14 mouse cellular contexts compared by ENCODE assay signal in genomic region chr2:131510531-131510930, GRCm38 (mm10). TPM values are rescaled to one million over a fixed set of nuclear protein-coding genes. Genes with fewer than 3 reads are reported as not detected.
DNase-seq lines count a peak whose midpoint lies in the region; ATAC-seq and TF ChIP-seq lines count a peak whose summit lies in the region.
"Had no signal": no experiment of that assay in that cellular context is flagged by ENCODE, and none has a peak within 500 bp of the region (broad histone marks: within the 10 kb centered on the region; RNA-seq: fewer than 3 reads in every experiment).

No protein-coding gene starts in this region.

- H3K4me1 ChIP-seq in heart, postnatal 0 days (ENCODE audit: control insufficient read depth, insufficient read depth), result peaks cover 51% of the 10 kb centered on the region
- H3K4me1 ChIP-seq in neural tube, embryonic 15.5 days, result peaks cover 51% of the 10 kb centered on the region

- no peak for TF ChIP-seq POLR2A in myocyte (IDR thresholded peaks at IDR 0.05; ENCODE audit: insufficient read length, low read depth)

- H3K4me3 ChIP-seq in gastrocnemius, adult 2 months, result peak overlapping the region; percentile 41
- no peak overlapping the region for H3K4me3 ChIP-seq in heart, postnatal 0 days (ENCODE audit: low read depth, low read length)
- no peak overlapping the region for H3K4me3 ChIP-seq in neural tube, embryonic 15.5 days (replicated peaks)
- no peak overlapping the region for H3K4me3 ChIP-seq in myocyte

- DNase-seq in gastrocnemius, adult 2 months, result no peak
- DNase-seq in gastrocnemius, postnatal 36 days, result no peak
- no peak for DNase-seq in heart, postnatal 0 days (ENCODE audit: low spot score)
- no peak for DNase-seq in heart, postnatal 36 days
- DNase-seq in neural tube, embryonic 10.5 days (ENCODE audit: extremely low spot score, low spot score), result no peak
- DNase-seq in left cerebral cortex, adult 11 months (ENCODE audit: low spot score), result no peak

- no peak for TF ChIP-seq CTCF in gastrocnemius, adult 2 months (IDR thresholded peaks at IDR 0.05)
- no peak for TF ChIP-seq CTCF in heart, postnatal 0 days (IDR thresholded peaks at IDR 0.05; ENCODE audit: low read depth)

- TF ChIP-seq EP300 in heart, postnatal 0 days (IDR thresholded peaks at IDR 0.05; ENCODE audit: low read depth), result no peak

- H3K9ac ChIP-seq in heart, postnatal 0 days (replicated peaks; ENCODE audit: low read depth, low read length), result no peak overlapping the region
- H3K9ac ChIP-seq in neural tube, embryonic 15.5 days (replicated peaks), result 0 out of 2 replicates have a peak overlapping the region, but pooled peaks have one; percentile 1
- H3K9ac ChIP-seq: forebrain, embryonic 13.5 days; hindbrain, embryonic 15.5 days had no signal

- H3K4me2 ChIP-seq in heart, postnatal 0 days (ENCODE audit: low read depth, low read length), result peak overlapping the region; percentile 62; the same call in 1 of the 2 replicates
- H3K4me2 ChIP-seq in neural tube, embryonic 15.5 days, result no peak overlapping the region
- peak overlapping the region; percentile 13 for H3K4me2 ChIP-seq in myocyte (ENCODE audit: low read depth)

- no peaks in the 10 kb centered on the region for H3K79me2 ChIP-seq in myocyte (ENCODE audit: control insufficient read depth, insufficient read depth)

- intact Hi-C loops in gastrocnemius, adult 2 months (cut with DNase I), result loop anchor here (1.0 to 10.0 kb wide), 3 partner anchors 66 to 326 kb away; partner anchors contain the start of genes Cdc25b, Cenpb and Spef1
- intact Hi-C loops in gastrocnemius, postnatal 36 days (cut with DNase I), result loop anchor here (1.0 to 10.0 kb wide), 4 partner anchors 20 to 416 kb away; partner anchors contain the start of gene Smox
- intact Hi-C loops in heart, postnatal 36 days (cut with DNase I), result loop anchor here (1.0 to 10.0 kb wide), 5 partner anchors 68 to 546 kb away; partner anchors contain the start of gene Rnf24

- no peak for ATAC-seq in heart, postnatal 0 days (ENCODE audit: insufficient read depth, low read depth)
- ATAC-seq in neural tube, embryonic 15.5 days (ENCODE audit: low FRiP score), result no peak

- no peaks in the 10 kb centered on the region for H3K9me3 ChIP-seq in heart, postnatal 0 days (replicated peaks; ENCODE audit: control insufficient read depth, low read length)
- no peaks in the 10 kb centered on the region for H3K9me3 ChIP-seq in neural tube, embryonic 15.5 days (replicated peaks)
- H3K9me3 ChIP-seq: forebrain, embryonic 13.5 days; G1E; hindbrain, embryonic 15.5 days; neural tube, embryonic 13.5 days had no signal

- H3ac ChIP-seq in myocyte (ENCODE audit: control insufficient read depth, insufficient read length), result no peak overlapping the region

- no peaks in the 10 kb centered on the region for H3K36me3 ChIP-seq in heart, postnatal 0 days (replicated peaks; ENCODE audit: control insufficient read depth, insufficient read depth, low read length)
- H3K36me3 ChIP-seq in neural tube, embryonic 15.5 days, result 0 out of 2 replicates have a peak, but pooled peaks cover 3% of the 10 kb centered on the region
- H3K36me3 ChIP-seq in myocyte (ENCODE audit: control insufficient read depth, insufficient read depth), result no peaks in the 10 kb centered on the region
- H3K36me3 ChIP-seq: G1E; hindbrain, embryonic 15.5 days had no signal

- no peaks in the 10 kb centered on the region for H3K27me3 ChIP-seq in heart, postnatal 0 days (ENCODE audit: control insufficient read depth, insufficient read depth, low read length)
- H3K27me3 ChIP-seq in neural tube, embryonic 15.5 days (replicated peaks), result no peaks in the 10 kb centered on the region
- no peaks in the 10 kb centered on the region for H3K27me3 ChIP-seq in myocyte (ENCODE audit: control insufficient read depth, insufficient read depth, insufficient read length)
- H3K27me3 ChIP-seq: forebrain, embryonic 13.5 days; hindbrain, embryonic 15.5 days; neural tube, embryonic 13.5 days had no signal

- peak overlapping the region; percentile 92 for H3K27ac ChIP-seq in gastrocnemius, adult 2 months
- H3K27ac ChIP-seq in heart, postnatal 0 days (ENCODE audit: low read depth), result no peak overlapping the region
- peak overlapping the region; percentile 23; the same call in 1 of the 2 replicates for H3K27ac ChIP-seq in neural tube, embryonic 15.5 days (replicated peaks)
- H3K27ac ChIP-seq: hindbrain, embryonic 15.5 days; neural tube, embryonic 13.5 days had no signal

- WGBS in heart, postnatal 0 days, result 58% methylated on average over 5 of the region's 5 CpGs
- 68% methylated on average over 5 of the region's 5 CpGs for WGBS in neural tube, embryonic 15.5 days

TF ChIP-seq in myocyte, 11 proteins besides CTCF, POLR2A, EP300 and RAD21:
- TF ChIP-seq TCF12 (IDR thresholded peaks at IDR 0.05; ENCODE audit: insufficient read depth, poor library complexity, severe bottlenecking) (no peak), TCF3 (IDR thresholded peaks at IDR 0.05; ENCODE audit: insufficient read length, low read depth) (no peak), SRF (IDR thresholded peaks at IDR 0.05; ENCODE audit: control insufficient read depth, insufficient read length, low read depth) (no peak), USF1 (IDR thresholded peaks at IDR 0.05; ENCODE audit: low read depth) (no peak), CEBPB (IDR thresholded peaks at IDR 0.05; ENCODE audit: insufficient read depth, poor library complexity, severe bottlenecking) (no peak), REST (IDR thresholded peaks at IDR 0.05; ENCODE audit: insufficient read depth, insufficient read length) (no peak), MAX (IDR thresholded peaks at IDR 0.05; ENCODE audit: low read depth) (no peak), MYOD1 (IDR thresholded peaks at IDR 0.05; ENCODE audit: control insufficient read depth in 1 of 3, insufficient read length in 2 of 3, low read depth in 2 of 3) (no peak), MYOG (IDR thresholded peaks at IDR 0.05; ENCODE audit: control insufficient read depth in 1 of 3, insufficient read depth in 1 of 3, insufficient read length in 2 of 3, low read depth in 2 of 3) (no peak), POLR2AphosphoS2 (IDR thresholded peaks at IDR 0.05; ENCODE audit: insufficient read length, low read depth) (no peak)

RNA-seq across cellular contexts. Expression of gene Smox, which starts 19.2 kb away (rescaled TPM):
- total RNA-seq in gastrocnemius, adult 2 months (2021), result 100 to 1,000 TPM in 1 of 2 experiments, 10 to 100 TPM in 1; 51.2 to 522 TPM
- 100 to 1,000 TPM; 103 to 399 TPM for total RNA-seq in gastrocnemius, postnatal 36 days (2021)
- 30.2 and 31.4 TPM in 2 replicates for total RNA-seq in heart, postnatal 0 days (2014; rRNA removed; ENCODE audit: low replicate concordance)
- polyA plus RNA-seq in heart, postnatal 0 days (2015; fragmentation: Nextera tagmentation; extraction: Ambion mirVana), result 32.4 and 32.7 TPM in 2 replicates
- 10 to 100 TPM; 21.4 to 22.2 TPM for total RNA-seq in heart, postnatal 36 days (2021)
- 48.7 and 51.9 TPM in 2 replicates for polyA plus RNA-seq in neural tube, embryonic 15.5 days (2015; fragmentation: Nextera tagmentation; extraction: Ambion mirVana)
- polyA plus RNA-seq in myocyte (2012; fragmentation: generic; extraction: Trizol), result 27.1 TPM

RNA-seq across cellular contexts. Expression of gene Adra1d, which starts 51.6 kb away (rescaled TPM):
- under 1 TPM; 0.54 to 0.73 TPM for total RNA-seq in gastrocnemius, adult 2 months (2021)
- under 1 TPM; 0.27 to 0.87 TPM for total RNA-seq in gastrocnemius, postnatal 36 days (2021)
- total RNA-seq in heart, postnatal 0 days (2014; rRNA removed; ENCODE audit: low replicate concordance), result 1.9 and 6.7 TPM in 2 replicates
- polyA plus RNA-seq in heart, postnatal 0 days (2015; fragmentation: Nextera tagmentation; extraction: Ambion mirVana), result 0.52 and 0.70 TPM in 2 replicates
- 1 to 10 TPM; 3.3 to 3.8 TPM for total RNA-seq in heart, postnatal 36 days (2021)
- polyA plus RNA-seq in neural tube, embryonic 15.5 days (2015; fragmentation: Nextera tagmentation; extraction: Ambion mirVana), result 0.83 and 0.92 TPM in 2 replicates
- 1.4 TPM for polyA plus RNA-seq in myocyte (2012; fragmentation: generic; extraction: Trizol)
- total RNA-seq: common myeloid progenitor, adult 5-6 weeks; G1E had no signal
- polyA plus RNA-seq: forebrain, embryonic 13.5 days; G1E; limb, embryonic 11.5 days had no signal
